Mouse (Mus musculus): ENCODE data around the gene Strada.

- TF ChIP-seq CTCF (IDR thresholded peaks at IDR 0.05; ENCODE audit: low read depth) (no peak), EP300 (optimal IDR thresholded peaks at IDR 0.05) (no peak)
Observed at GRCm38 (mm10) chr11:106160841-106161721, 40.9 kb downstream of the Strada start, which contains the start of the genes Gm10840 and Limd2.

Measured in stomach, postnatal 0 days (tissue).